Mouse (Mus musculus) lung, postnatal 0 days (tissue): ENCODE measurements at regions not wholly inside any gene's neighbourhood (a gene's known extent, or its start where the extent isn't known, plus 50 kb on each side); places are given as distances from the start of the nearest gene placed in this dataset.
A peak's percentile ranks its signal among the peaks of the same experiment; 100 is the strongest.

Source experiments
- ATAC-seq: fragments of 200-750 bp; cut with Nextera tagmentation; 2 replicates; pipeline ENCODE4 v1.8.0; 2017; ENCODE audit warnings: moderate library complexity
- DNase-seq: peaks from one replicate; pipeline ENCODE4 v3.0.0-alpha.2; 2016; ENCODE audit warnings: low spot score
- H3K27ac ChIP-seq: fragments of 300-500 bp; sonication (generic); 2 replicates; pipeline ENCODE4 v1.5.1; 2014; ENCODE audit warnings: antibody characterized with exemption, mild to moderate bottlenecking, low read length, mixed read lengths
- H3K27me3 ChIP-seq: fragments of 300-500 bp; sonication (generic); replicated peaks from 2 replicates; pipeline ENCODE4 v1.6.1; 2014; ENCODE audit warnings: low read length, mixed read lengths; ENCODE audit not compliant: insufficient read depth
- H3K36me3 ChIP-seq: fragments of 300-500 bp; sonication (generic); 2 replicates; pipeline ENCODE4 v1.6.1; 2014; ENCODE audit warnings: low read length, mixed read lengths; ENCODE audit not compliant: insufficient read depth
- H3K4me1 ChIP-seq: fragments of 300-500 bp; sonication (generic); 2 replicates; pipeline ENCODE4 v1.6.1; 2014; ENCODE audit warnings: antibody characterized with exemption, low read depth, low read length, mixed read lengths; ENCODE audit not compliant: insufficient read depth
- H3K4me2 ChIP-seq: fragments of 300-500 bp; sonication (generic); replicated peaks from 2 replicates; pipeline ENCODE4 v1.6.1; 2014; ENCODE audit warnings: low read depth, mild to moderate bottlenecking, low read length, moderate library complexity, mixed read lengths
- H3K4me3 ChIP-seq: fragments of 300-500 bp; sonication (generic); 2 replicates; pipeline ENCODE4 v1.5.1; 2014; ENCODE audit warnings: low read depth, low read length
- H3K9ac ChIP-seq: fragments of 300-500 bp; sonication (generic); replicated peaks from 2 replicates; pipeline ENCODE4 v1.6.1; 2014; ENCODE audit warnings: low read depth, mild to moderate bottlenecking
- H3K9me3 ChIP-seq: fragments of 300-500 bp; sonication (generic); 2 replicates; pipeline ENCODE4 v1.6.1; 2016; ENCODE audit warnings: low read length, mixed read lengths
- CTCF ChIP-seq: IDR thresholded peaks from 2 replicates; pipeline ENCODE4 v1.5.1; 2016; ENCODE audit warnings: antibody characterized with exemption, mild to moderate bottlenecking
- EP300 ChIP-seq: IDR thresholded peaks from 2 replicates; pipeline ENCODE4 v1.6.1; 2016; ENCODE audit warnings: antibody characterized with exemption, mild to moderate bottlenecking, control low read depth
- WGBS: fragments of 180-500 bp; shearing (Covaris S2); extraction: QIAGEN DNeasy Blood & Tissue Kit; methylation state at CpG from one replicate; pipeline ENCODE4 v1.1.7; 2014; 5-methylcytosine and 5-hydroxymethylcytosine counted together

GRCm38 (mm10) chr9:63841102-63841501, 83.3 kb upstream of the Smad3 start:
- Histone ChIP-seq H3K4me1 (no peaks in the 10 kb centered on the region), H3K27ac (no peak overlapping the region), H3K9ac (no peak overlapping the region), H3K4me2 (no peak overlapping the region), H3K9me3 (no peaks in the 10 kb centered on the region), H3K27me3 (no peaks in the 10 kb centered on the region), H3K4me3 (no peak overlapping the region), H3K36me3 (no peaks in the 10 kb centered on the region)
- WGBS: 86% methylated on average over 14 of the region's 14 CpGs
- DNase-seq (no peak), ATAC-seq (no peak)
- TF ChIP-seq EP300 (no peak), CTCF (no peak)

- H3K27ac ChIP-seq: no peak overlapping the region
- H3K4me1 ChIP-seq: no peaks in the 10 kb centered on the region
- ATAC-seq (no peak), DNase-seq (no peak)
- H3K4me2 ChIP-seq: no peak overlapping the region
- H3K9ac ChIP-seq: no peak overlapping the region
- H3K36me3 ChIP-seq: no peaks in the 10 kb centered on the region
- H3K4me3 ChIP-seq: no peak overlapping the region
- H3K27me3 ChIP-seq: no peaks in the 10 kb centered on the region
- WGBS: 89% methylated on average over 14 of the region's 14 CpGs
- no peak for TF ChIP-seq EP300
- TF ChIP-seq CTCF: no peak
- H3K9me3 ChIP-seq: no peaks in the 10 kb centered on the region
Measured at GRCm38 (mm10) chr9:63838996-63839772, 81.4 kb upstream of the Smad3 start.

GRCm38 (mm10) chr9:63837552-63837951, 79.8 kb upstream of the Smad3 start:
- 78% methylated on average over 6 of the region's 6 CpGs for WGBS
- H3K27me3 ChIP-seq: no peaks in the 10 kb centered on the region
- H3K27ac ChIP-seq: no peak overlapping the region
- no peaks in the 10 kb centered on the region for H3K4me1 ChIP-seq
- no peaks in the 10 kb centered on the region for H3K36me3 ChIP-seq
- DNase-seq (no peak), ATAC-seq (no peak)
- no peak overlapping the region for H3K4me3 ChIP-seq
- TF ChIP-seq CTCF (peak; percentile 53), EP300 (no peak)
- H3K9me3 ChIP-seq: no peaks in the 10 kb centered on the region
- H3K4me2 ChIP-seq: no peak overlapping the region
- no peak overlapping the region for H3K9ac ChIP-seq

- 40% methylated on average over 5 of the region's 5 CpGs for WGBS
- H3K27ac ChIP-seq: no peak overlapping the region
Measured at GRCm38 (mm10) chr9:63836565-63837284, 78.9 kb upstream of the Smad3 start.

GRCm38 (mm10) chr9:63836036-63836435, 78.2 kb upstream of the Smad3 start:
- ATAC-seq: no peak
- Histone ChIP-seq H3K4me3 (no peak overlapping the region), H3K4me1 (no peaks in the 10 kb centered on the region), H3K36me3 (no peaks in the 10 kb centered on the region), H3K4me2 (no peak overlapping the region), H3K9me3 (no peaks in the 10 kb centered on the region), H3K27me3 (no peaks in the 10 kb centered on the region), H3K27ac (no peak overlapping the region), H3K9ac (no peak overlapping the region)
- WGBS: 38% methylated on average over 11 of the region's 11 CpGs
- no peak for DNase-seq
- TF ChIP-seq CTCF: no peak
- TF ChIP-seq EP300: no peak

More at GRCm38 (mm10) chr9:63836565-63837284, 78.9 kb upstream of the Smad3 start:
- H3K4me1 ChIP-seq: no peaks in the 10 kb centered on the region
- TF ChIP-seq CTCF: no peak
- TF ChIP-seq EP300: no peak
- ATAC-seq: no peak
- H3K4me3 ChIP-seq: no peak overlapping the region
- DNase-seq: no peak
- H3K27me3 ChIP-seq: no peaks in the 10 kb centered on the region
- H3K4me2 ChIP-seq: no peak overlapping the region
- no peaks in the 10 kb centered on the region for H3K9me3 ChIP-seq
- no peak overlapping the region for H3K9ac ChIP-seq
- no peaks in the 10 kb centered on the region for H3K36me3 ChIP-seq

- Histone ChIP-seq H3K27ac (no peak overlapping the region), H3K9ac (no peak overlapping the region), H3K36me3 (no peaks in the 10 kb centered on the region), H3K4me2 (no peak overlapping the region), H3K9me3 (no peaks in the 10 kb centered on the region), H3K4me3 (no peak overlapping the region), H3K4me1 (no peaks in the 10 kb centered on the region), H3K27me3 (no peaks in the 10 kb centered on the region)
- TF ChIP-seq CTCF (no peak), EP300 (no peak)
- DNase-seq (no peak), ATAC-seq (no peak)
- 66% methylated on average over 3 of the region's 3 CpGs for WGBS
Measured at GRCm38 (mm10) chr9:63834416-63834815, 76.6 kb upstream of the Smad3 start.
